Mouse (Mus musculus) G1E (cell line): ENCODE results near the gene Ceacam1.

Source experiments
- CTCF ChIP-seq: IDR thresholded peaks from 2 replicates; pipeline ENCODE4 v1.5.1; 2012; ENCODE audit warnings: low read depth, low read length, inconsistent platforms, mixed read lengths
- GATA1 ChIP-seq: IDR thresholded peaks from 2 replicates; pipeline ENCODE4 v1.6.1; 2012; ENCODE audit warnings: borderline replicate concordance, low read length, inconsistent platforms, mixed read lengths
- GATA2 ChIP-seq: IDR thresholded peaks from 2 replicates; pipeline ENCODE4 v1.6.1; 2012; ENCODE audit warnings: low read depth, low read length, inconsistent platforms, borderline replicate concordance
- POLR2AphosphoS5 ChIP-seq: IDR thresholded peaks from 2 replicates; pipeline ENCODE4 v1.6.1; 2012; ENCODE audit warnings: low read depth, low read length, inconsistent platforms; ENCODE audit not compliant: insufficient replicate concordance
- TAL1 ChIP-seq: conservative IDR thresholded peaks from 2 replicates; pipeline ENCODE4 v1.6.1; 2012; ENCODE audit warnings: low read depth, low read length, inconsistent platforms, mixed read lengths

GRCm38 (mm10) chr7:25465010-25465409, 12.4 kb downstream of the Ceacam1 start:
- no peak for TF ChIP-seq CTCF
- TF ChIP-seq TAL1 = no peak
- TF ChIP-seq POLR2AphosphoS5 = no peak
- no peak for TF ChIP-seq GATA1
- no peak for TF ChIP-seq GATA2
